Mouse (Mus musculus): ENCODE measurements around the gene Speg.

Speg gene

GRCm38 (mm10) chr1:75458789-75459684 lies 83.9 kb downstream of the Speg start:
- DNase-seq (ENCODE audit: low spot score): peak; percentile 81

- no peak for DNase-seq (ENCODE audit: low spot score)
Observed at GRCm38 (mm10) chr1:75460297-75460696, 85.2 kb downstream of the Speg start.

- no peak for DNase-seq (ENCODE audit: low spot score)
Observed at GRCm38 (mm10) chr1:75462636-75463035, 87.5 kb downstream of the Speg start.

DNA sequence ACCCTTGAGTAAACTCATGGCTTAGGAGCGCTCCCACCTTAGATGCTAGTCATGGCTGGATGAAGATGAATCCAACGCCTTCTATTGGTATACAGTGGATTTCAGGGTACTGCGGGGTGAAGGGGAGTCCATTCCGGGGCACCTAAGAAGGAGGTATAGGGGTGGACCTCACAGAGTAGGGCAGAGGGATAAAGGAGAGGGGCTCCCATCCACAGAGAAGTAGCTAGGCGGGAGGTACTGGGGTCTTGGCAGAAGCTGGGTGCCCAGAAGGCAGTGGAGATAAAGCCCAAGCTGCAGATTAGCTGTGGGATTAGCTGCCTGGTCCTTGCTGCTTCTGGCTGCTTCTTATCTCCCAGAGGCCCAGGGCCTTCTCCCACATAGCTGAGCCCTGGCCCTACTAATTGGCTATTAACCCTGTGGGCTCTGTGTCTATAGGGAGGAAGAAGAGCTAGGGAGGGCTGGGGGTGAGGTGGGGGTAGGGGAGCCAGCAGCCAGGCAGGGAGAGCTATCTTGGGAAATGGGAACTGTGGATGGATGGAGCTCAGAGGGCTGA lies 88.6 kb downstream of the Speg start:
- DNase-seq (ENCODE audit: low spot score): no peak

GRCm38 (mm10) chr1:75467215-75467927 lies 92.3 kb downstream of the Speg start:
- DNase-seq (ENCODE audit: low spot score): peak; percentile 69

DNA sequence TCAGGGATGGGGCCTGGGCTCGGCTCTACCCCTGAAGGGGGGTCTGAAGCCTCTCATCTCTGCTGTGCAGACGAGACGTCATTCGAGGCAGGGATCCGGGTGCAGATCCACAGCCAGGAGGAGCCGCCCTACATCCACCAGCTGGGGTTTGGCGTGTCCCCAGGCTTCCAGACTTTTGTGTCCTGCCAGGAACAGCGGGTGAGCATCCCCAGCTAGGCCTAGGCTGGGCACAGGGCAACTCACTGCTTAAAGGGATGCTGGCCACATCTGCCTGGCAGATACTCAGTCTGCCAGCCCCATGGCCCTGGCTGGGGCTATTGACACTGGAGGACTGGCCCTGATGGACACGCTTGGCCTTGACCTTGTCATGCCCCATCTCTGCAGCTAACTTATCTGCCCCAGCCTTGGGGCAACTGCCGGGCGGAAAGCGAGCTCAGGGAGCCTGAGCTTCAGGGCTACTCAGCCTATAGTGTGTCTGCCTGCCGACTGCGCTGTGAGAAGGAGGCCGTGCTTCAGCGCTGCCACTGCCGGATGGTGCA lies 94.3 kb downstream of the Speg start:
- DNase-seq (ENCODE audit: low spot score): no peak

DNA sequence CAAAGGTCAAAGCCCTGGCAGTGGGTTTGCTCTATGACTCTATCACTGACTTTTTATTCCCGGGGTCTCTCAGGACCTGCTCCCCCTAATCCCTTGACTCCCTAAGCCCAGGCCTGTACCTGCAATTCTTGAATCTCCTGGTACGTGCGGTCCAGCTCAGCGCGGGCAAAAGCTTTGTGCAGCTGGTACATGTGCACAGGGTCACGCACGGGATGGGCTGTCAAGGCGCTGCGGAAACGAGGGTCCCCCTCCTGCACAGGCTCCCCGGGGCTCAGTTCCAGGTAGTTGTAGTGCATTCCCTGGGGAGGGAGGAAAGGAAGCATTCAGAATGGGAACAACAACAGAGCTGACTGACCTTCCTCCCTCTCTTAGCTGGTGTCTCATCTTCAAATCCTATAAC lies 101.3 kb downstream of the Speg start:
- no peak for DNase-seq (ENCODE audit: low spot score)

DNA sequence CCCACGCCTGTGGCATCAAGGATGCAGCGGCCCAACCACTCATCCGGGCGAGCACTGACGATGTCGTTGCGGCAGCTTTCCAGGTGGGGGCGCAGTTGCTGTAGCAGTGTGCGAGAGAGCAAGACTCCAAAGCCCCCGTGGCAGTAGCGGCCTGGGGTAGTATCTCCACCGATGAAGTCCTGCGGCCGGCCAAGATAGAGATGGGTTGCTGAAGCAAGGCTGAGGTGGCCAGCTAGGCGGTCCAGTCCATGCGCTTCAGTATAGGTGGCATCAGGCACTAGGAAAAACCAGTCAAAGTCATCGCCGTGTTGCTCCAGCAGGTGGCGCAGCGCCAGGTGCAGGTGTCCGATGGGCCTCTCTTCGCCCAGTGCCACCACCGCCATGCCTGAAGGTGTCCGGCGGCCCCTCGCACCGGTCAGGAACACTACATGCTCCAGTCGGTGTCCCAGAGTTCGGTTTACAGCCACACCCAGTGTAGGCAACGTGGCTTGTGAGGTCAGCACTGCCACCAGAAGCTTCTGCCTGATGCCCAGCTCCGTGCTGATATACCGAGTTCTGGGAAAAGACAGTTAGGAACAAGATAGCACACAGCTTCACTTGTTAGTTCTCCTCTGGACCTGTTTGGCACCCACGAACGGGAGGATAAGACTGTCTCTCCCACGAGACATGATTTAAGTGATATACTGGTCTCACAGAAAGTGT lies 102.3 kb downstream of the Speg start:
- peak; percentile 75 for DNase-seq (ENCODE audit: low spot score)

DNA sequence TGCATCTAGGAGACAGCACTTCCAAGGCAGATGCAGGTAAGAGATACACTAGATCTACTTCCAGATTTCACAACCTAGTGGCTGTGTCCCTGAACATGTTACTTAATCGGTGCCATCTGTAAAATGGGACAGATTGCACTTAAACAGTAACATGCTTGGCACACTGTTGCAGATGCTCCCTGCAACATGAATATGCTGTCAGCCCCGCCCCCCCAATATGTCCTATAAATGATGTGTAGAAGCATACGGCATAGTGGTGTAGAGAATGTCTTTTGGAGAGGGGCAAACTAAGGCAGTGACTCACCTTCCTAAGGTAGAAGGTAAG lies 102.8 kb downstream of the Speg start:
- no peak for DNase-seq (ENCODE audit: low spot score)

DNA sequence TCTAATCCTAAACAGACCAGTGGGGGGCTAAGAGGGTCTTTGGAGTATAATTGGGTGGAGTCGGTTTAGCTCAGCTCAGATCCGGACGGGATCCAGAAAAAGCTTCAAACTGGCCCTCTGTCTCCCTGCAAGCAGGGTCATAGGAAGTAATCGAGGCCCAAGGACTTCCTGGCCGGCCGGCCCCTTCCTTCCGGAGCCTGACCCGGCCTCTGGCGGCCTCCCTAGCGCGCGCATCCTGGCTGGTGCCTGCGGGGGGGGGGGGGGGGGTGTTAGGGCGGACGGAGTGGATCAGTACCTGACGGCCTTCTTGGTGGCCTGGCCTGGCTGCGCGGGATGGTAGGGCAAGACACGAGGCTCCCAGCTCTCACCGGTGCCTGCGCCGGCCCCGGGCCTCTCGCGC lies 103.4 kb downstream of the Speg start:
- DNase-seq (ENCODE audit: low spot score): peak; percentile 67

- peak; percentile 99 for DNase-seq (ENCODE audit: low spot score)
Observed at GRCm38 (mm10) chr1:75478916-75479634, 104.0 kb downstream of the Speg start, which contains the start of the genes Chpf and Tmem198. Chpf (minus strand) TSS chr1:75479307. Tmem198 (plus strand) TSS chr1:75479532.

GRCm38 (mm10) chr1:75479635-75479989 lies 104.5 kb downstream of the Speg start:
- DNase-seq (ENCODE audit: low spot score): no peak

GRCm38 (mm10) chr1:75480036-75480435 lies 104.9 kb downstream of the Speg start:
- no peak for DNase-seq (ENCODE audit: low spot score)

GRCm38 (mm10) chr1:75480735-75481134 lies 105.6 kb downstream of the Speg start:
- no peak for DNase-seq (ENCODE audit: low spot score)
